Mouse (Mus musculus): ENCODE data around the gene Phkg2. TPM values are rescaled to one million over a fixed set of nuclear protein-coding genes. Genes with fewer than 3 reads are reported as not detected.

Gene Phkg2
- total and polyA plus RNA-seq, 2 experiments, result 20.1 to 40.5 TPM

DNA sequence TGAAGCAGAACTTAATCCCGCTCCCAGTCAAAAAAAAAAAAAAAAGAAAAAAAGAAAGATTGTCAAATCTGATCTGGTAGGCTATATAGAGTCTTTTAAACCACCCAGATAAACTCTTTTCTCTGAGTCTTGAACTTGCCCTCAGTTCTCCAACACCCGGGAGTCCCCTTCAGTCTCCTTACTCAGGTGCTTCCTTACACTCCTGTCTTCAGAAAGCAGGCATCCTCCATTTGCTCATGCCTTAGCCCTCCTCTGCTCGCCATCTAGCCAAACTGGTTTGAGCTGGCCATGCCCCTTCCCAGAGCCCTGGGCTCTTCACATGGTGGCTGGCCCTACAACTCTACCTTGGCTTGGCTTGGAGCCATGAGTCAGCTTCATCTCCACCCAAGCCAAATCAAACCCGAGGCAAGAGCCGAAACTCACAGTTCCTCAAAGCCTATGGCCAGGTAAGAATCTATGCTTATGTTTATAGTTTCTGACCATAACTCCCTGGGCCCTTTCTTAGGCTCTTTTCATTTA lies 11.7 kb upstream of the Phkg2 start, which contains the start of gene Tmem265:
TSS of gene Tmem265 (plus strand) at position 51 of the 519 bp plus-strand sequence.
- Histone ChIP-seq H3K27ac (replicated peaks; ENCODE audit: insufficient read depth, low read depth, low read length) (no peak within 1 kb of the TSS), H3K79me2 (ENCODE audit: control insufficient read depth, insufficient read depth, low read length) (no peaks in the 10 kb centered on the region), H3K4me1 (ENCODE audit: control insufficient read depth, insufficient read depth, low read length) (no peaks in the 10 kb centered on the region), H3K9ac (ENCODE audit: low read depth, low read length) (no peak within 1 kb of the TSS), H3K27me3 (ENCODE audit: control insufficient read depth, insufficient read depth, low read length) (no peaks in the 10 kb centered on the region), H3K36me3 (ENCODE audit: control insufficient read depth, insufficient read depth, low read length) (peaks cover 46% of the 10 kb centered on the region), H3K4me3 (ENCODE audit: insufficient read depth, low read depth, low read length) (no peak within 1 kb of the TSS)
- 88% methylated on average over 5 of the region's 5 CpGs for WGBS
- DNase-seq (ENCODE audit: extremely low read depth, low read depth, low spot score), result no peak
- no peak for TF ChIP-seq CTCF (IDR thresholded peaks at IDR 0.05; ENCODE audit: low read depth, low read length)
- no peak for TF ChIP-seq POLR2A (IDR thresholded peaks at IDR 0.05; ENCODE audit: extremely low read depth, insufficient read depth, low read length)

DNA sequence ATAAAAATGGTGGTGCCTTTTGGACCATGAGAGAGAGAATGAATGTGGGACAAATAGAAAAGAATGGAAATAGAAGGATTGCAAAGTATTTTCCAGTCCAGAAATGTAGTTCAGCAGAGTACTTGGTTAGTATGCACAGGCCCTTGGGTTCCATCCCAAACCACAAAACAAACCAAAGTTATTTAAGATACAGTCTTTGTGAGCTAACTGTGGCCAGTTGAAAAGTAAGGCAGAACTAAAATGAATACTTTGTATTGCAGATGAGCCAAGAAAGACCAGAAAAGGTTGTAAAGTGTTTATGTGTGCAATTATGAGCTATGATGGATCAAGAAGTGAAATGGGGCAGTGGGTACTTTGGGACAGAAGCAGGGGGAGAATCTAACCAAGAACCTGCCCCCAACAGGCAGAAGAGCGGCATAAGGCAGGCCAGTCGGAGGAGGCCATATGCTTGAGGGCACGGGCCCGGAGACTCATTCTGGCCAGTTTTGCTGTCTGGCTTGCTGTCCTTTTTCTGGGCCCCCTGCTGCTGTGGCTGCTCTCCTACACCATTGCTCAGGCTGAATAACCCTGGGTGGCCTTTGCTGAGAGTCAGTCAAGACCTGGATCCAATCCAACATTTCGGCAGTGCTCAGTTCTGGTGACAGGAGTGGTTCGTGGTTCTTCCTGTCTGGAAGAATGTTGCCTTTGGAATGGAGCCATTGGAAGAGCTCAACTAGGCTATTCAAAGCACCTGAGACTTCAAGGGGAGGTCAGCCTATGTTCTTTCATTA lies 8.6 kb upstream of the Phkg2 start:
- H3K27me3 ChIP-seq (ENCODE audit: control insufficient read depth, insufficient read depth, low read length), result no peaks in the 10 kb centered on the region
- DNase-seq (ENCODE audit: extremely low read depth, low read depth, low spot score), result no peak
- H3K79me2 ChIP-seq (ENCODE audit: control insufficient read depth, insufficient read depth, low read length), result no peaks in the 10 kb centered on the region
- no peak overlapping the region for H3K27ac ChIP-seq (replicated peaks; ENCODE audit: insufficient read depth, low read depth, low read length)
- TF ChIP-seq CTCF (IDR thresholded peaks at IDR 0.05; ENCODE audit: low read depth, low read length) (no peak), POLR2A (IDR thresholded peaks at IDR 0.05; ENCODE audit: extremely low read depth, insufficient read depth, low read length) (no peak)
- no peak overlapping the region for H3K4me3 ChIP-seq (ENCODE audit: insufficient read depth, low read depth, low read length)
- no peak overlapping the region for H3K9ac ChIP-seq (ENCODE audit: low read depth, low read length)
- WGBS, result 64% methylated on average over 6 of the region's 6 CpGs
- H3K4me1 ChIP-seq (ENCODE audit: control insufficient read depth, insufficient read depth, low read length), result peaks cover 2% of the 10 kb centered on the region; the same call in 1 of the 2 replicates
- H3K36me3 ChIP-seq (ENCODE audit: control insufficient read depth, insufficient read depth, low read length), result peaks cover 33% of the 10 kb centered on the region

DNA sequence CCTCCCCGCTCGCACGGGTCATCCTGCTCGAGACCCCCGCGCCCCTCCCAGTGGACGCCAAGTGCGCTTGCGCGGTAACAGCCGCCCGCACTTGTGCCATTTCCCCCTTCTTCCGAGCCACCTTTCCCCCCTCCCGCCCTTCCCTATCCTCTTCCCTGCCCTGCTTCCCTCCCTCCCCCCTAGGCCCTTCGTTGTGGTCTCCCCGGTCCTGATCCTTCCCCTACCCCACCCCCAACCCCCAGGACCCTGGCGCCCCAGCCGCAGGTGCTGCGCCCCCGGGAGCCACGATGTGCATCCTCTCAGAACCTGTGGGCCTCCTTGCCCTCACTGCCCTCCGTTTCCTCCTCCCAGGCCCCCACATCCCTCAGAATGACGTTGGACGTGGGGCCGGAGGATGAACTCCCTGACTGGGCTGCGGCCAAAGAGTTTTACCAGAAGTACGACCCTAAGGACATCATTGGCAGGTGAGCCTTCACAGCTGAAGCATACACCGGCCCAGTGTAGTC lies 416 bp downstream of the Phkg2 start:
- Histone ChIP-seq H3K79me2 (ENCODE audit: control insufficient read depth, insufficient read depth, low read length) (peaks cover 9% of the 10 kb centered on the region; the same call in 1 of the 2 replicates), H3K36me3 (ENCODE audit: control insufficient read depth, insufficient read depth, low read length) (peaks cover 5% of the 10 kb centered on the region), H3K4me1 (ENCODE audit: control insufficient read depth, insufficient read depth, low read length) (peaks cover 15% of the 10 kb centered on the region), H3K27ac (replicated peaks; ENCODE audit: insufficient read depth, low read depth, low read length) (no peak overlapping the region), H3K9ac (ENCODE audit: low read depth, low read length) (peak overlapping the region; percentile 86), H3K4me3 (ENCODE audit: insufficient read depth, low read depth, low read length) (peak overlapping the region; percentile 94), H3K27me3 (ENCODE audit: control insufficient read depth, insufficient read depth, low read length) (no peaks in the 10 kb centered on the region)
- TF ChIP-seq CTCF (IDR thresholded peaks at IDR 0.05; ENCODE audit: low read depth, low read length) (no peak), POLR2A (IDR thresholded peaks at IDR 0.05; ENCODE audit: extremely low read depth, insufficient read depth, low read length) (no peak)
- no peak for DNase-seq (ENCODE audit: extremely low read depth, low read depth, low spot score)
- WGBS, result under 1% methylated on average over 22 of the region's 28 CpGs

DNA sequence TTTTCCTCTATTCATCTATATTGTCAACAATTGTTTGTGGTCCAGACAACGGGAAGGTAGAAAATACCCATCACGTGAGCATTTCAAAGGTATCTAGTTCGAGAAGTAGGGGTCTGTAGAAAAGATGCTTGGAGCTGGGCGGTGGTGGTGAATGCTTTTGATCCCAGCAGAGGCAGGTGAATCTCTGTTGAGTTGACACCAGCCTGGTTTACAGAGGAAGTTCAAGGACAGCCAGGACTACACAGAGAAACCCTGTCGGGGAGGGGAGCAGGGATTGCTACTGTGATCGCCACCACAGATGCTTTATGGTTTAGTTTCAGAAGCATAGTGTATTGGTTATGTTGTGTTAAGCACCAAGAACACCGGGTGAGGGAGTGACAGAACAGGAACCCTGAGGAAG lies 975 bp downstream of the Phkg2 start:
- no peak overlapping the region for H3K9ac ChIP-seq (ENCODE audit: low read depth, low read length)
- H3K4me1 ChIP-seq (ENCODE audit: control insufficient read depth, insufficient read depth, low read length), result peaks cover 15% of the 10 kb centered on the region
- peaks cover 9% of the 10 kb centered on the region; the same call in 1 of the 2 replicates for H3K79me2 ChIP-seq (ENCODE audit: control insufficient read depth, insufficient read depth, low read length)
- H3K4me3 ChIP-seq (ENCODE audit: insufficient read depth, low read depth, low read length), result peak overlapping the region; percentile 94; the same call in 1 of the 2 replicates
- no peaks in the 10 kb centered on the region for H3K27me3 ChIP-seq (ENCODE audit: control insufficient read depth, insufficient read depth, low read length)
- no peak overlapping the region for H3K27ac ChIP-seq (replicated peaks; ENCODE audit: insufficient read depth, low read depth, low read length)
- DNase-seq (ENCODE audit: extremely low read depth, low read depth, low spot score), result no peak
- no peak for TF ChIP-seq POLR2A (IDR thresholded peaks at IDR 0.05; ENCODE audit: extremely low read depth, insufficient read depth, low read length)
- TF ChIP-seq CTCF (IDR thresholded peaks at IDR 0.05; ENCODE audit: low read depth, low read length), result no peak
- peaks cover 9% of the 10 kb centered on the region for H3K36me3 ChIP-seq (ENCODE audit: control insufficient read depth, insufficient read depth, low read length)
- WGBS, result 14% methylated on average over 7 of the region's 7 CpGs

DNA sequence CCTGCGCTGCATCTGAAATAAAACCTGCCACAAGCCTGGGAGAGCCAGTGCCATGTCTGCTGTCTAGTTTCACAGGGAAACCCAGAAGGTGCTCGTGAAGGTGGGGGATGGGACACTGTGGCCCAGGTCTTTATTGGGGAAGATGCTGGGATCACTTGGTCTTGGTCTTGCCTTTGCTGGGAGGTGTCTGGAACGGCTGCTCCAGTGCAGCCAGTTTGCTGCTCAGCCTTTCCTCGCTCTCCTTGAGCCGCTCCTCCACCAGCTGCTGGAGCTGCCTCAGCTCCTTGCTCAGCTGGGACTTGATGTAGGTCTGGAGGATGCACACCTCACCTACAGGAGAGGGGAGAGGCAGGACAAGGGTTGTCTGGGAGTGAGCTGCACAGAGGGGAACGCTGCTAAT lies 10.1 kb downstream of the Phkg2 start:
- H3K4me3 ChIP-seq (ENCODE audit: insufficient read depth, low read depth, low read length), result no peak overlapping the region
- 96% methylated on average over 6 of the region's 6 CpGs for WGBS
- H3K79me2 ChIP-seq (ENCODE audit: control insufficient read depth, insufficient read depth, low read length), result no peaks in the 10 kb centered on the region
- no peak for DNase-seq (ENCODE audit: extremely low read depth, low read depth, low spot score)
- no peaks in the 10 kb centered on the region for H3K4me1 ChIP-seq (ENCODE audit: control insufficient read depth, insufficient read depth, low read length)
- H3K36me3 ChIP-seq (ENCODE audit: control insufficient read depth, insufficient read depth, low read length), result peaks cover 18% of the 10 kb centered on the region
- TF ChIP-seq CTCF (IDR thresholded peaks at IDR 0.05; ENCODE audit: low read depth, low read length), result no peak
- TF ChIP-seq POLR2A (IDR thresholded peaks at IDR 0.05; ENCODE audit: extremely low read depth, insufficient read depth, low read length), result no peak
- H3K27me3 ChIP-seq (ENCODE audit: control insufficient read depth, insufficient read depth, low read length), result no peaks in the 10 kb centered on the region
- no peak overlapping the region for H3K27ac ChIP-seq (replicated peaks; ENCODE audit: insufficient read depth, low read depth, low read length)
- no peak overlapping the region for H3K9ac ChIP-seq (ENCODE audit: low read depth, low read length)
